Mouse (Mus musculus): ENCODE measurements around the gene Slc50a1. TPM values are rescaled to one million over a fixed set of nuclear protein-coding genes. Genes with fewer than 3 reads are reported as not detected.

The Slc50a1 gene
- polyA plus RNA-seq, 1 experiment from 2014 or later, result 58.5 TPM

DNA sequence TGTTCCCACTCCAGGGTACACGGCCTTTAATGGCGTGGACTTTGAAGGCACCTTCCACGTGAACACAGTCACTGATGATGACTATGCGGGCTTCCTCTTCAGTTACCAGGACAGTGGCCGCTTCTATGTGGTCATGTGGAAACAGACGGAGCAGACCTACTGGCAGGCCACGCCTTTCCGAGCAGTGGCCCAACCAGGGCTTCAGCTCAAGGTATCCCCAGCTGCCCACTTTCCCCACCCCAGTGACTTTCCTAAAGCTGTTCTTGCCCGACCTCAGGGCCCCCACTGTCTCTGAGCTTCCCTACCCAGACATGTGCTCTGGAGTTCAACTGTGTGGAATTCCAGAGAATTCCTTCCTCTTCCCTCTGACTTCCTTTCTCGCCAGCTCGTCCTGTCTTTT, 45.6 kb downstream of the Slc50a1 start:
- Histone ChIP-seq H3K9ac (replicated peaks) (0 out of 2 replicates have a peak overlapping the region, but pooled peaks have one; percentile 12), H3K4me3 (replicated peaks) (no peak overlapping the region), H3K4me2 (peak overlapping the region; percentile 96; the same call in 1 of the 2 replicates), H3K36me3 (peaks cover 51% of the 10 kb centered on the region), H3K27ac (no peak overlapping the region), H3K27me3 (peaks cover 14% of the 10 kb centered on the region), H3K4me1 (replicated peaks) (peaks cover 35% of the 10 kb centered on the region), H3K9me3 (no peaks in the 10 kb centered on the region)
- no peak for ATAC-seq (ENCODE audit: insufficient number of reproducible peaks, insufficient read depth, low FRiP score, low TSS enrichment, low read depth)
- 84% methylated on average over 11 of the region's 11 CpGs for WGBS

DNA sequence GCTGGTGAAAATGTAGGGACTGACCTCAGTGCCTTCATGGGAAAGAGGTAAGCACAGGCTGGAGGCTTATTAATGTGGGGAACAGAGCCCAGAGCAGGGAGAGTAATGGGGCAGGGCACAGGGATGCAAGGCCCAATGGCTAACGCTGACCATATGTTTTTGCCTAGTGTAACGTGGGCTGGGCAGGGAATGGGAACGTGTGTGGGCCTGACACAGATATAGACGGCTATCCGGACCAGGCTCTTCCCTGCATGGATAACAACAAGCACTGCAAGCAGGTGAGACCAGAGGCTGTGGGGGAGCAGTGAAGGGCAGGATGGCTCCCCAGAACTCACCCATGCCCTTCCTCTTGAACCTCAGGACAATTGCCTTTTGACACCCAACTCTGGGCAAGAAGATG, 49.2 kb downstream of the Slc50a1 start:
- H3K9ac ChIP-seq (replicated peaks), result no peak overlapping the region
- no peak for ATAC-seq (ENCODE audit: insufficient number of reproducible peaks, insufficient read depth, low FRiP score, low TSS enrichment, low read depth)
- 38% methylated on average over 5 of the region's 5 CpGs for WGBS
- H3K27me3 ChIP-seq, result peaks cover 3% of the 10 kb centered on the region; the same call in 1 of the 2 replicates
- H3K4me1 ChIP-seq (replicated peaks), result peaks cover 12% of the 10 kb centered on the region
- H3K4me2 ChIP-seq, result no peak overlapping the region
- peaks cover 72% of the 10 kb centered on the region for H3K36me3 ChIP-seq
- no peak overlapping the region for H3K27ac ChIP-seq
- H3K9me3 ChIP-seq, result no peaks in the 10 kb centered on the region
- H3K4me3 ChIP-seq (replicated peaks), result no peak overlapping the region

DNA sequence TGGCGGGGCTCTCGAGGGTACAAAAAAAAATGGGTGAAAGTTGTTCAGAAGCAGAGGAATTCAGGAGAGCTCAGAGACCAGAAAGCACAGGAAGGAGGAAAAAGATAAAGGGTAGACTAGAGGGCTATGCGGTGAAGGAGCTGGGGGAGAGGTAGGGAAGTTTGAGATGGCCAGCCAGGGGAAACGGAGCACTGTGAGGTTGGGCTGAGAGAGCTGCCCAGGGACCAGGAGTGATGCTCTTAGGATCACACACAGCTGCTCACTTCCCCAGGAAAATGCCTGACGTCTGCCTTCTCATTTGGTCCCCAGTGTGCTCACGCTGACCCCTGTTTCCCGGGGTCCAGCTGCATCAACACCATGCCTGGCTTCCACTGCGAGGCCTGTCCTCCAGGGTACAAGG, 50.8 kb downstream of the Slc50a1 start:
- Histone ChIP-seq H3K27me3 (no peaks in the 10 kb centered on the region), H3K4me1 (replicated peaks) (peaks cover 16% of the 10 kb centered on the region), H3K36me3 (peaks cover 64% of the 10 kb centered on the region), H3K9ac (replicated peaks) (0 out of 2 replicates have a peak overlapping the region, but pooled peaks have one; percentile 27), H3K4me2 (no peak overlapping the region), H3K27ac (no peak overlapping the region), H3K9me3 (no peaks in the 10 kb centered on the region), H3K4me3 (replicated peaks) (no peak overlapping the region)
- WGBS, result 36% methylated on average over 8 of the region's 8 CpGs
- ATAC-seq (ENCODE audit: insufficient number of reproducible peaks, insufficient read depth, low FRiP score, low TSS enrichment, low read depth), result no peak

DNA sequence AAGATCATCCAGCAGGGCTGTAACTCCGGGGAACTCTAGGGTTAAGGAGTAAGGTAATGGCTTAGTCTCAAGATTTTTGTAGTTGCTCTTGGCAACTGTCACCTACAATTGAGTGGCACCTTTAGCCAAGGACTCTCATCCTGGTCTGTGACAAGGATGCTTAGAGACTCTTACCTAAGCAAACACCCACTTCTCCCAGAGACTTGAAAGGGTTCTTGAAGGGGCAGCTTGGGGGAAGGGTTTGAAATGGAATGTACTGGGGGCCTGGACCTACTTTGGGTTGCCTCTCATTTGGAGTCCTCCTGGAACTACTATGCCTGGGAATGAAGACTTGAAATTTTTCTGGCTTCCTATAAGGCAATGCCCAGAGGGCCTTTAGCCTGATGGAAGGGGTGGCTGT, 52.1 kb downstream of the Slc50a1 start:
- Histone ChIP-seq H3K9me3 (no peaks in the 10 kb centered on the region), H3K9ac (replicated peaks) (no peak overlapping the region), H3K36me3 (peaks cover 52% of the 10 kb centered on the region), H3K27me3 (no peaks in the 10 kb centered on the region), H3K27ac (no peak overlapping the region), H3K4me1 (replicated peaks) (peaks cover 16% of the 10 kb centered on the region), H3K4me2 (no peak overlapping the region), H3K4me3 (replicated peaks) (no peak overlapping the region)
- 93% methylated on average over 1 of the region's 1 CpGs for WGBS
- ATAC-seq (ENCODE audit: insufficient number of reproducible peaks, insufficient read depth, low FRiP score, low TSS enrichment, low read depth), result no peak

MicroRNAs within 50 kb of the gene (microRNA counts, 519-probe panel; counts per million panel counts)
- microRNA mmu-miR-92b, result not detected

Small RNA genes lying within 50 kb of the gene (microRNA-seq; reads per million reads assigned to microRNA genes)
- gene Mir92b, result 565 reads per million, percentile 71 among the genes with 10 or more reads in this experiment

Other genes starting within 250 kb of the Slc50a1 start
- 23.4 and 23.7 TPM in 2 replicates for gene Rusc1, start 177.3 kb downstream of the Slc50a1 start, polyA plus RNA-seq (2016; fragmentation: Nextera tagmentation; extraction: Ambion mirVana)
- gene Gm43738, start 169.5 kb downstream of the Slc50a1 start, polyA plus RNA-seq (2016; fragmentation: Nextera tagmentation; extraction: Ambion mirVana), result 0.14 TPM in 1 of 2 replicates, not detected in the other
- gene Fdps, start 168.6 kb downstream of the Slc50a1 start, polyA plus RNA-seq (2016; fragmentation: Nextera tagmentation; extraction: Ambion mirVana), result 247 and 249 TPM in 2 replicates
- 0.24 and 0.36 TPM in 2 replicates for gene Pklr, start 134.4 kb downstream of the Slc50a1 start, polyA plus RNA-seq (2016; fragmentation: Nextera tagmentation; extraction: Ambion mirVana)
- 2.2 and 2.8 TPM in 2 replicates for gene Hcn3, start 110.4 kb downstream of the Slc50a1 start, polyA plus RNA-seq (2016; fragmentation: Nextera tagmentation; extraction: Ambion mirVana)
- 50.3 and 54.7 TPM in 2 replicates for gene Clk2, start 105.8 kb downstream of the Slc50a1 start, polyA plus RNA-seq (2016; fragmentation: Nextera tagmentation; extraction: Ambion mirVana)
- gene Scamp3, start 93.1 kb downstream of the Slc50a1 start, polyA plus RNA-seq (2016; fragmentation: Nextera tagmentation; extraction: Ambion mirVana), result 102 and 107 TPM in 2 replicates
- 27.4 and 33.8 TPM in 2 replicates for gene Fam189b, start 87.4 kb downstream of the Slc50a1 start, polyA plus RNA-seq (2016; fragmentation: Nextera tagmentation; extraction: Ambion mirVana)
- gene Gba, start 67.6 kb downstream of the Slc50a1 start, polyA plus RNA-seq (2016; fragmentation: Nextera tagmentation; extraction: Ambion mirVana), result 26.3 and 28.8 TPM in 2 replicates
- gene Thbs3, start 55.4 kb downstream of the Slc50a1 start, polyA plus RNA-seq (2016; fragmentation: Nextera tagmentation; extraction: Ambion mirVana), result 44.2 and 52.7 TPM in 2 replicates
- gene Mtx1, start 43.5 kb downstream of the Slc50a1 start, polyA plus RNA-seq (2016; fragmentation: Nextera tagmentation; extraction: Ambion mirVana), result 212 and 217 TPM in 2 replicates
- 0.53 and 1.0 TPM in 2 replicates for gene Muc1, start 41.5 kb downstream of the Slc50a1 start, polyA plus RNA-seq (2016; fragmentation: Nextera tagmentation; extraction: Ambion mirVana)
- gene Krtcap2, start 24.6 kb downstream of the Slc50a1 start, polyA plus RNA-seq (2016; fragmentation: Nextera tagmentation; extraction: Ambion mirVana), result 316 and 333 TPM in 2 replicates
- 6.1 and 6.3 TPM in 2 replicates for gene Trim46, start 24.3 kb downstream of the Slc50a1 start, polyA plus RNA-seq (2016; fragmentation: Nextera tagmentation; extraction: Ambion mirVana)
- gene Dpm3, start 11.2 kb downstream of the Slc50a1 start, polyA plus RNA-seq (2016; fragmentation: Nextera tagmentation; extraction: Ambion mirVana), result 93.9 and 102 TPM in 2 replicates
- 36.9 and 40.4 TPM in 2 replicates for gene Efna1, start 10.6 kb upstream of the Slc50a1 start, polyA plus RNA-seq (2016; fragmentation: Nextera tagmentation; extraction: Ambion mirVana)
- 17.6 and 21.3 TPM in 2 replicates for gene Efna3, start 52.4 kb upstream of the Slc50a1 start, polyA plus RNA-seq (2016; fragmentation: Nextera tagmentation; extraction: Ambion mirVana)
- gene Efna4, start 67.5 kb upstream of the Slc50a1 start, polyA plus RNA-seq (2016; fragmentation: Nextera tagmentation; extraction: Ambion mirVana), result 53.2 and 55.1 TPM in 2 replicates
- 27.0 and 32.1 TPM in 2 replicates for gene Adam15, start 79.4 kb upstream of the Slc50a1 start, polyA plus RNA-seq (2016; fragmentation: Nextera tagmentation; extraction: Ambion mirVana)
- 0.18 and 0.20 TPM in 2 replicates for gene Dcst2, start 91.4 kb upstream of the Slc50a1 start, polyA plus RNA-seq (2016; fragmentation: Nextera tagmentation; extraction: Ambion mirVana)
- gene Dcst1, start 94.7 kb upstream of the Slc50a1 start, polyA plus RNA-seq (2016; fragmentation: Nextera tagmentation; extraction: Ambion mirVana), result 0.26 and 0.40 TPM in 2 replicates
- gene Zbtb7b, start 124.2 kb upstream of the Slc50a1 start, polyA plus RNA-seq (2016; fragmentation: Nextera tagmentation; extraction: Ambion mirVana), result 0.79 and 1.2 TPM in 2 replicates
- 1.0 TPM in 1 of 2 replicates, not detected in the other for gene Lenep, start 132.2 kb upstream of the Slc50a1 start, polyA plus RNA-seq (2016; fragmentation: Nextera tagmentation; extraction: Ambion mirVana)
- 25.0 and 26.4 TPM in 2 replicates for gene Flad1, start 141.3 kb upstream of the Slc50a1 start, polyA plus RNA-seq (2016; fragmentation: Nextera tagmentation; extraction: Ambion mirVana)
- 585 and 619 TPM in 2 replicates for gene Cks1b, start 147.8 kb upstream of the Slc50a1 start, polyA plus RNA-seq (2016; fragmentation: Nextera tagmentation; extraction: Ambion mirVana)
- 84.4 and 90.9 TPM in 2 replicates for gene Shc1, start 147.9 kb upstream of the Slc50a1 start, polyA plus RNA-seq (2016; fragmentation: Nextera tagmentation; extraction: Ambion mirVana)
- gene Pygo2, start 159.6 kb upstream of the Slc50a1 start, polyA plus RNA-seq (2016; fragmentation: Nextera tagmentation; extraction: Ambion mirVana), result 62.4 and 64.0 TPM in 2 replicates
- 27.4 and 28.5 TPM in 2 replicates for gene Pbxip1, start 166.1 kb upstream of the Slc50a1 start, polyA plus RNA-seq (2016; fragmentation: Nextera tagmentation; extraction: Ambion mirVana)
- gene Pmvk, start 184.0 kb upstream of the Slc50a1 start, polyA plus RNA-seq (2016; fragmentation: Nextera tagmentation; extraction: Ambion mirVana), result 53.4 and 55.1 TPM in 2 replicates
- gene Kcnn3, start 249.6 kb upstream of the Slc50a1 start, polyA plus RNA-seq (2016; fragmentation: Nextera tagmentation; extraction: Ambion mirVana), result 1.6 and 1.9 TPM in 2 replicates

Measured in limb, embryonic 12.5 days (tissue).